8 mouse cellular contexts compared by ENCODE assay signal in the genomic region with DNA sequence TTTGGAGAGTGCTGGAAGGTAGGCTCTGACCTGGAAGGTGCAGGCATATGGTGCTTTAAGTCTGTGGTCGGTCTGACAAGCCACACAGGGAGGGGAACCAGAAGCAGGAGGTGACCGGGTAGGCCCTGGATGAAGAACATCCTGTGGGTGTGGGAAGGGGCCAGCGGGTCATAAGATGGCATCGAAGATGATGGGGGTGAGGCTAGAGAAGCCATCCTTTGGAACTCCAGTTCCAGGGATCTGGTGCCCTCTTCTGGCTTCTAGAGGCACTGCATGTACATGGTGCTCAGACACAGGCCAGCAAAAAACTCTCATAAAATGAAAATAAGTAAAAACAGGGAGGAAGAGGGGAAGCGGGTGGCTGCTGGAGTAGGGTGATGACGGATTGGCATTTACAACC. TPM values are rescaled to one million over a fixed set of nuclear protein-coding genes. Genes with fewer than 3 reads are reported as not detected.
DNase-seq lines count a peak whose midpoint lies in the region; ATAC-seq lines count a peak whose summit lies in the region.

No protein-coding gene starts in this region.

- H3K36me3 ChIP-seq in heart, embryonic 12.5 days = peaks cover 48% of the 10 kb centered on the region
- H3K36me3 ChIP-seq in embryonic facial prominence, embryonic 15.5 days = peaks cover 46% of the 10 kb centered on the region
- peaks cover 65% of the 10 kb centered on the region for H3K36me3 ChIP-seq in limb, embryonic 13.5 days
- peaks cover 63% of the 10 kb centered on the region for H3K36me3 ChIP-seq in midbrain, embryonic 14.5 days (ENCODE audit: control insufficient read depth, insufficient read depth, low read length)

- ATAC-seq in heart, embryonic 12.5 days (ENCODE audit: insufficient number of reproducible peaks, low FRiP score) = no peak; the same call in 1 of the 2 replicates
- ATAC-seq in embryonic facial prominence, embryonic 15.5 days (ENCODE audit: insufficient number of reproducible peaks, low FRiP score, low TSS enrichment, low read depth) = peak; percentile 40; the same call in 1 of the 2 replicates
- peak; percentile 54; the same call in 1 of the 2 replicates for ATAC-seq in limb, embryonic 13.5 days (ENCODE audit: low FRiP score, low read depth)
- ATAC-seq in midbrain, embryonic 14.5 days (ENCODE audit: low FRiP score, low TSS enrichment) = peak; percentile 59; the same call in 1 of the 2 replicates

- WGBS in heart, embryonic 12.5 days = 54% methylated on average over 6 of the region's 6 CpGs
- WGBS in embryonic facial prominence, embryonic 15.5 days = 54% methylated on average over 6 of the region's 6 CpGs
- 36% methylated on average over 6 of the region's 6 CpGs for WGBS in limb, embryonic 13.5 days
- 64% methylated on average over 6 of the region's 6 CpGs for WGBS in midbrain, embryonic 14.5 days

- H3K4me2 ChIP-seq in heart, embryonic 12.5 days = no peak overlapping the region
- no peak overlapping the region for H3K4me2 ChIP-seq in embryonic facial prominence, embryonic 15.5 days (replicated peaks)
- H3K4me2 ChIP-seq in limb, embryonic 13.5 days (replicated peaks) = no peak overlapping the region
- H3K4me2 ChIP-seq in midbrain, embryonic 14.5 days (ENCODE audit: low read length) = no peak overlapping the region

- intact Hi-C loops in heart, postnatal 14 days (cut with DNase I) = loop anchor here (1.0 kb wide), 1 partner anchor 242 kb away; no protein-coding TSS in a partner anchor

- H3K9ac ChIP-seq in heart, embryonic 12.5 days = no peak overlapping the region
- no peak overlapping the region for H3K9ac ChIP-seq in embryonic facial prominence, embryonic 15.5 days
- H3K9ac ChIP-seq in limb, embryonic 13.5 days = no peak overlapping the region
- no peak overlapping the region for H3K9ac ChIP-seq in midbrain, embryonic 14.5 days (replicated peaks; ENCODE audit: low read length)

- 0 out of 2 replicates have a peak, but pooled peaks cover 4% of the 10 kb centered on the region for H3K9me3 ChIP-seq in heart, embryonic 12.5 days (replicated peaks)
- H3K9me3 ChIP-seq in embryonic facial prominence, embryonic 15.5 days (replicated peaks) = no peaks in the 10 kb centered on the region
- no peaks in the 10 kb centered on the region; the same call in 1 of the 2 replicates for H3K9me3 ChIP-seq in limb, embryonic 13.5 days
- H3K9me3 ChIP-seq in midbrain, embryonic 14.5 days (ENCODE audit: control insufficient read depth, low read length) = no peaks in the 10 kb centered on the region

- H3K4me3 ChIP-seq in heart, embryonic 12.5 days = no peak overlapping the region
- no peak overlapping the region for H3K4me3 ChIP-seq in embryonic facial prominence, embryonic 15.5 days (replicated peaks)
- H3K4me3 ChIP-seq in limb, embryonic 13.5 days = no peak overlapping the region
- H3K4me3 ChIP-seq in midbrain, embryonic 14.5 days (replicated peaks; ENCODE audit: low read depth, low read length) = no peak overlapping the region

- H3K27ac ChIP-seq in heart, embryonic 12.5 days (ENCODE audit: poor library complexity, severe bottlenecking) = no peak overlapping the region
- H3K27ac ChIP-seq in embryonic facial prominence, embryonic 15.5 days (replicated peaks) = no peak overlapping the region
- H3K27ac ChIP-seq in limb, embryonic 13.5 days = peak overlapping the region; percentile 28; the same call in 1 of the 2 replicates
- no peak overlapping the region for H3K27ac ChIP-seq in midbrain, embryonic 14.5 days (replicated peaks; ENCODE audit: low read depth, low read length)

- H3K27me3 ChIP-seq in heart, embryonic 12.5 days (replicated peaks) = no peaks in the 10 kb centered on the region
- no peaks in the 10 kb centered on the region for H3K27me3 ChIP-seq in embryonic facial prominence, embryonic 15.5 days
- no peaks in the 10 kb centered on the region for H3K27me3 ChIP-seq in limb, embryonic 13.5 days
- no peaks in the 10 kb centered on the region for H3K27me3 ChIP-seq in midbrain, embryonic 14.5 days (ENCODE audit: control insufficient read depth, insufficient read depth, low read length)

- no peaks in the 10 kb centered on the region for H3K4me1 ChIP-seq in heart, embryonic 12.5 days (replicated peaks)
- H3K4me1 ChIP-seq in embryonic facial prominence, embryonic 15.5 days = peaks cover 8% of the 10 kb centered on the region; the same call in 1 of the 2 replicates
- peaks cover 8% of the 10 kb centered on the region for H3K4me1 ChIP-seq in limb, embryonic 13.5 days
- H3K4me1 ChIP-seq in midbrain, embryonic 14.5 days (ENCODE audit: control insufficient read depth, insufficient read depth, low read length) = no peaks in the 10 kb centered on the region

- peak; percentile 64 to 79 for DNase-seq in heart, postnatal 14 days
- DNase-seq in adrenal gland, postnatal 36 days = peak; percentile 60 to 78
- DNase-seq in induced T-regulatory cell, adult 2 months (ENCODE audit: low read depth) = peak; percentile 66
- peak; percentile 89 for DNase-seq in midbrain, embryonic 14.5 days
- peak; percentile 58 to 79 for DNase-seq in spleen, postnatal 4 days (ENCODE audit: low spot score in 2 of 2)

RNA-seq across cellular contexts. Expression of a gene that starts 22.6 kb away (rescaled TPM):
- total RNA-seq in heart, postnatal 14 days (2021) = 100 to 1,000 TPM in 1 of 2 experiments, 10 to 100 TPM in 1; 91.8 to 102 TPM
- 46.1 and 46.7 TPM in 2 replicates for polyA plus RNA-seq in heart, embryonic 12.5 days (2016; fragmentation: Nextera tagmentation; extraction: Ambion mirVana)
- 10 to 100 TPM; 88.7 to 95.4 TPM for total RNA-seq in adrenal gland, postnatal 36 days (2021)
- polyA plus RNA-seq in embryonic facial prominence, embryonic 15.5 days (2015; fragmentation: Nextera tagmentation; extraction: Ambion mirVana) = 26.1 and 26.8 TPM in 2 replicates
- polyA plus RNA-seq in limb, embryonic 13.5 days (2015; fragmentation: Nextera tagmentation; extraction: Ambion mirVana) = 21.7 and 25.9 TPM in 2 replicates
- 188 and 219 TPM in 2 replicates for polyA plus RNA-seq in midbrain, embryonic 14.5 days (2014; fragmentation: Nextera tagmentation; extraction: Ambion mirVana)
